ENCODE assay signal across 8 mouse cellular contexts in genomic region chr6:119489765-119490164, GRCm38 (mm10). TPM values are rescaled to one million over a fixed set of nuclear protein-coding genes. Genes with fewer than 3 reads are reported as not detected.
DNase-seq lines count a peak whose midpoint lies in the region; ATAC-seq and TF ChIP-seq lines count a peak whose summit lies in the region.

No protein-coding gene starts in this region.

- H3K36me3 ChIP-seq in MEL (ENCODE audit: control insufficient read depth in 1 of 2, insufficient read depth in 2 of 2, low read length in 2 of 2): peaks cover 0 to 5% of the 10 kb centered on the region in 2 experiments; a peak in 2 of 4 replicates
- H3K36me3 ChIP-seq in hindbrain, embryonic 13.5 days: peaks cover under 1% of the 10 kb centered on the region; the same call in 1 of the 2 replicates

- no peak for TF ChIP-seq EP300 in MEL (IDR thresholded peaks at IDR 0.05; ENCODE audit: low read depth in 1 of 2, low read length in 2 of 2)

- intact Hi-C loops in left cerebral cortex, adult 2 months (cut with DNase I): loop anchor here (5.0 to 10.0 kb wide), 6 partner anchors 218 to 708 kb away; partner anchors contain the start of genes Erc1 and Wnk1

- DNase-seq in left cerebral cortex, adult 2 months (ENCODE audit: extremely low spot score in 1 of 2, low spot score in 2 of 2): no peak
- no peak for DNase-seq in left cerebral cortex, adult 9 months (ENCODE audit: low spot score in 2 of 2)
- peak; percentile 67 for DNase-seq in MEL (ENCODE audit: low read depth, low spot score)
- peak; percentile 82 for DNase-seq in embryo, embryonic 11 days
- peak; percentile 82 for DNase-seq in thymus, postnatal 0 days (ENCODE audit: low spot score)
- no peak for DNase-seq in right cerebral cortex, postnatal 36 days (ENCODE audit: low spot score in 2 of 2)

- no peaks in the 10 kb centered on the region for H3K79me2 ChIP-seq in MEL (ENCODE audit: control insufficient read depth, insufficient read depth, low read length, poor library complexity)

- no peak overlapping the region for H3K27ac ChIP-seq in left cerebral cortex, adult 2 months
- H3K27ac ChIP-seq in MEL (ENCODE audit: control insufficient read depth, low read depth, low read length): no peak overlapping the region
- no peak overlapping the region for H3K27ac ChIP-seq in hindbrain, embryonic 13.5 days

- no peaks in the 10 kb centered on the region for H3K9me3 ChIP-seq in MEL (replicated peaks; ENCODE audit: insufficient read depth, low read length)
- no peaks in the 10 kb centered on the region for H3K9me3 ChIP-seq in hindbrain, embryonic 13.5 days

- H3K4me2 ChIP-seq in hindbrain, embryonic 13.5 days: no peak overlapping the region; the same call in 1 of the 2 replicates

- TF ChIP-seq POLR2A in MEL (IDR thresholded peaks at IDR 0.05; ENCODE audit: control insufficient read depth in 1 of 2, insufficient read depth in 1 of 2, low read depth in 1 of 2, low read length in 2 of 2, poor library complexity in 1 of 2): no peak

- no peak overlapping the region for H3K4me3 ChIP-seq in left cerebral cortex, adult 2 months
- no peak overlapping the region for H3K4me3 ChIP-seq in MEL (ENCODE audit: control insufficient read depth in 1 of 2, insufficient read depth in 1 of 2, low read depth in 2 of 2, low read length in 2 of 2)
- no peak overlapping the region for H3K4me3 ChIP-seq in hindbrain, embryonic 13.5 days

- H3K9ac ChIP-seq in MEL (ENCODE audit: control insufficient read depth, low read depth, low read length, poor library complexity, severe bottlenecking): no peak overlapping the region
- no peak overlapping the region for H3K9ac ChIP-seq in hindbrain, embryonic 13.5 days

- TF ChIP-seq RAD21 in MEL (IDR thresholded peaks at IDR 0.05; ENCODE audit: low read depth, low read length): peak; percentile 99

- H3K4me1 ChIP-seq in MEL (ENCODE audit: control insufficient read depth in 1 of 2, insufficient read depth in 2 of 2, low read length in 2 of 2): no peaks in the 10 kb centered on the region
- H3K4me1 ChIP-seq in hindbrain, embryonic 13.5 days (replicated peaks): peaks cover 48% of the 10 kb centered on the region

- TF ChIP-seq CTCF in left cerebral cortex, adult 2 months (IDR thresholded peaks at IDR 0.05): peak; percentile 86
- peak; percentile 77 to 93 (median 81) for TF ChIP-seq CTCF in MEL (IDR thresholded peaks at IDR 0.05 in 2 of 3, conservative IDR thresholded peaks at IDR 0.05 in 1 of 3; ENCODE audit: control insufficient read depth in 1 of 3, insufficient read depth in 1 of 3, low read depth in 2 of 3, low read length in 3 of 3, poor library complexity in 1 of 3, severe bottlenecking in 1 of 3)

- no peaks in the 10 kb centered on the region for H3K27me3 ChIP-seq in MEL (ENCODE audit: control insufficient read depth in 1 of 2, insufficient read depth in 2 of 2, low read length in 2 of 2)
- no peaks in the 10 kb centered on the region for H3K27me3 ChIP-seq in hindbrain, embryonic 13.5 days

- ATAC-seq in hindbrain, embryonic 13.5 days (ENCODE audit: low FRiP score): 0 out of 2 replicates have a peak, but pooled peaks have one; percentile 19
- 0 out of 2 replicates have a peak, but pooled peaks have one; percentile 33 for ATAC-seq in megakaryocyte, adult 5-6 weeks (ENCODE audit: poor library complexity, severe bottlenecking)

- 8% methylated on average over 5 of the region's 5 CpGs for WGBS in hindbrain, embryonic 13.5 days

TF ChIP-seq in MEL, 35 proteins besides CTCF, POLR2A, EP300 and RAD21:
- TF ChIP-seq ZKSCAN1 (IDR thresholded peaks at IDR 0.05; ENCODE audit: low read depth, low read length) (no peak), MAFK (IDR thresholded peaks at IDR 0.05; ENCODE audit: borderline replicate concordance, low read depth, low read length) (no peak), ZMIZ1 (IDR thresholded peaks at IDR 0.05; ENCODE audit: low read depth, low read length) (no peak), GATA1 (IDR thresholded peaks at IDR 0.05; ENCODE audit: low read depth, low read length) (no peak), TBP (IDR thresholded peaks at IDR 0.05; ENCODE audit: low read depth, low read length) (no peak), SMC3 (IDR thresholded peaks at IDR 0.05; ENCODE audit: low read depth, low read length) (peak; percentile 87), ZC3H11A (IDR thresholded peaks at IDR 0.05; ENCODE audit: low read depth, low read length) (peak; percentile 92), KAT2A (conservative IDR thresholded peaks at IDR 0.05; ENCODE audit: low read depth, low read length) (no peak), POLR2AphosphoS2 (IDR thresholded peaks at IDR 0.05; ENCODE audit: low read length) (no peak), BHLHE40 (IDR thresholded peaks at IDR 0.05; ENCODE audit: borderline replicate concordance, low read depth, low read length) (0 out of 2 replicates have a peak, but pooled peaks have one; percentile 20), MAZ (IDR thresholded peaks at IDR 0.05; ENCODE audit: low read depth, low read length) (no peak), ETS1 (IDR thresholded peaks at IDR 0.05; ENCODE audit: low read depth, low read length) (no peak), TAL1 (IDR thresholded peaks at IDR 0.05; ENCODE audit: low read length) (no peak), MEF2A (IDR thresholded peaks at IDR 0.05; ENCODE audit: extremely low read depth, insufficient replicate concordance, low read depth, low read length, poor library complexity, severe bottlenecking) (no peak), POLR2AphosphoS5 (IDR thresholded peaks at IDR 0.05; ENCODE audit: borderline replicate concordance, low read depth, low read length) (no peak), MYB (IDR thresholded peaks at IDR 0.05; ENCODE audit: low read depth, low read length) (no peak), SIN3A (IDR thresholded peaks at IDR 0.05; ENCODE audit: low read length) (0 out of 2 replicates have a peak, but pooled peaks have one; percentile 29), MYC (IDR thresholded peaks at IDR 0.05; ENCODE audit: low read depth, low read length) (0 out of 2 replicates have a peak, but pooled peaks have one; percentile 24), ZNF384 (IDR thresholded peaks at IDR 0.05; ENCODE audit: low read depth, low read length) (0 out of 2 replicates have a peak, but pooled peaks have one; percentile 13), HCFC1 (IDR thresholded peaks at IDR 0.05; ENCODE audit: low read depth, low read length) (no peak)

RNA-seq across cellular contexts. Expression of gene Fbxl14, which starts 10.3 kb away (rescaled TPM):
- 10 to 100 TPM; 35.9 to 40.4 TPM for total RNA-seq in left cerebral cortex, adult 2 months (2021)
- total RNA-seq in MEL (2012; rRNA removed): 58.1 and 59.7 TPM in 2 replicates
- 10 to 100 TPM in 1 of 2 experiments, not detected in 1; 65.4 TPM for polyA plus RNA-seq in MEL (2012; ENCODE audit: insufficient read depth in 1 of 2, insufficient read length in 2 of 2, low read depth in 1 of 2, low replicate concordance in 2 of 2, missing spikeins in 1 of 2)
- polyA plus RNA-seq in hindbrain, embryonic 13.5 days (2015; fragmentation: Nextera tagmentation; extraction: Ambion mirVana): 3.2 and 3.3 TPM in 2 replicates
- total RNA-seq in megakaryocyte, adult 5-6 weeks (2015): 38.4 and 40.4 TPM in 2 replicates
- total RNA-seq in megakaryocyte, adult 5-6 weeks (2017): 40.1 and 42.2 TPM in 2 replicates
- 17.1 and 18.1 TPM in 2 replicates for polyA plus RNA-seq in thymus, postnatal 0 days (2015; fragmentation: Nextera tagmentation; extraction: Ambion mirVana)

RNA-seq across cellular contexts. Expression of gene Wnt5b, which starts 54.4 kb away (rescaled TPM):
- total RNA-seq in left cerebral cortex, adult 2 months (2021): 1 to 10 TPM; 1.7 to 1.9 TPM
- total RNA-seq in MEL (2012; rRNA removed): 0.04 TPM in 1 of 2 replicates, not detected in the other
- polyA plus RNA-seq in MEL (2012; ENCODE audit: insufficient read depth in 1 of 2, insufficient read length in 2 of 2, low read depth in 1 of 2, low replicate concordance in 2 of 2, missing spikeins in 1 of 2): not detected
- polyA plus RNA-seq in hindbrain, embryonic 13.5 days (2015; fragmentation: Nextera tagmentation; extraction: Ambion mirVana): 4.1 and 5.0 TPM in 2 replicates
- total RNA-seq in megakaryocyte, adult 5-6 weeks (2015): not detected in 2 replicates
- total RNA-seq in megakaryocyte, adult 5-6 weeks (2017): not detected in 2 replicates
- 3.9 and 4.6 TPM in 2 replicates for polyA plus RNA-seq in thymus, postnatal 0 days (2015; fragmentation: Nextera tagmentation; extraction: Ambion mirVana)

Comparison
In these comparisons a context has a peak if more than half of its experiments do, and no peak if none do; other contexts are left out.
1. DNase-seq: peak in MEL (single experiment), embryo, embryonic 11 days (single experiment) and thymus, postnatal 0 days (single experiment); none in left cerebral cortex, adult 2 months (0 of 2), left cerebral cortex, adult 9 months (0 of 2) and right cerebral cortex, postnatal 36 days (0 of 2).